In the genomic region with DNA sequence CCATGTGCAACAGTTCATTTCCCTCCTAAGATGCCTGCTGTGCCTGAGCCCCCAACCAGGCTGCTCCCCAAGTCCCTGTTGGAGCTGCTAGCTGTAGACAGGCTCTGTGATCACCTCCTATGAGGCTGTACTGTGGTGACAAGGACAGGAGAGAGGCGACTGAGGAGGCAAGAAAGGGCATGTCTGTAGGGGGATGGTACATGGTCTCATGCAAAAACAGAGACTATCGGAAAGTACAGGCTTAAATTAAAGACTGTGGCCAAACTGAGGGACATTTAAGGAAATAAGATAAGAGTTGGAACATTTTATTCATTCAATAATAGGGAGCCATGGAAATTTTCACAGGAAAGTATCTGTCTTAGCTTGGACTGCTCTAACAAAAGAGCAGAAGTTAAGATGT, we compare ENCODE assay signal across 18 mouse cellular contexts. TPM values are rescaled to one million over a fixed set of nuclear protein-coding genes. Genes with fewer than 3 reads are reported as not detected.
"Had no signal": no experiment of that assay in that cellular context is flagged by ENCODE, and none has a peak within 500 bp of the region (broad histone marks: within the 10 kb centered on the region; RNA-seq: fewer than 3 reads in every experiment).

No protein-coding gene starts in this region.

- H3K36me3 ChIP-seq: neural tube, embryonic 13.5 days; neural tube, embryonic 15.5 days; stomach, embryonic 15.5 days had no signal

- H3K27me3 ChIP-seq: neural tube, embryonic 13.5 days; neural tube, embryonic 15.5 days; stomach, embryonic 15.5 days had no signal

- DNase-seq: retina, postnatal 1 day; right cerebral cortex, adult 18-20 months; right cerebral cortex, postnatal 14 days; right cerebral cortex, postnatal 25 days; right cerebral cortex, postnatal 4 days; spleen, adult 18-20 months; thymus, adult 18-20 months; thymus, adult 2 months; thymus, postnatal 14 days; thymus, postnatal 25 days; thymus, postnatal 36 days; thymus, postnatal 4 days had no signal

- H3K27ac ChIP-seq: neural tube, embryonic 13.5 days; neural tube, embryonic 15.5 days; stomach, embryonic 15.5 days; stomach, postnatal 0 days had no signal

- H3K4me1 ChIP-seq: stomach, embryonic 15.5 days had no signal

- H3K4me3 ChIP-seq: neural tube, embryonic 13.5 days; neural tube, embryonic 15.5 days; stomach, embryonic 15.5 days had no signal

- H3K9ac ChIP-seq: neural tube, embryonic 13.5 days; neural tube, embryonic 15.5 days; stomach, embryonic 15.5 days had no signal

- H3K4me2 ChIP-seq: neural tube, embryonic 13.5 days; neural tube, embryonic 15.5 days; stomach, embryonic 15.5 days had no signal

- H3K9me3 ChIP-seq: neural tube, embryonic 13.5 days; neural tube, embryonic 15.5 days; stomach, embryonic 15.5 days had no signal

RNA-seq across cellular contexts. Expression of a gene that starts 29.1 kb away (rescaled TPM):
- total RNA-seq: neutrophil, adult 5-6 weeks had no signal
- polyA plus RNA-seq: thymus, adult 2 months; thymus, postnatal 0 days had no signal
